8 mouse cellular contexts compared by ENCODE assay signal in the genomic region with DNA sequence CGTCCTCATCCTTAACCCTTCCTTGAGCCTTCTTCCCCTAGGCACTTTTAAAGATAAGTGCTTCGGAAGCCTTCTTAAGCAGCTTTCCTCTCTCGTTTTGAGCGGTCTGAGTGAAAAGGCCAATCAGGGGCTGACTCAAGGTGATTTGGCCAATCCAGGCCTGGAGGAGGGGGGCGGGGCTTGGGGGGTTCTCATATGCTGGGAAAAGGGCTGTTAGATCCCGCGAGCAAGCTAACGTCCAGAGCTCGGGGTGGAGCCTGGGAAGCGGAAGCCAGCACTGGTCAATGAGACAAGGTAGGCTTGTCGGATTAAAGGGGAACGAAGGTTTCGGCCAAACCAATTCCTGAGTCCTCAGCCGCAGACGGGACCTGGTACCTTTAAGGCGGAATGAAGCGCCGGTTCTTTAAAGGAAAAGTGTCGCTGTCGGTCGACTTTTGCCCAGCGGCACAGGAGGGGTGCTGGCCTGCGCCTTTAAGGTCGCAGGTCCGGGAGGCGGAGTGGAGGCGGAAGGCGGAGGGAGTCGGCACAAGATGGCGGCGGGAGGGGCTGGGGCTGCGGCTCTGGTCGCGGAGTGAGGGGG. TPM values are rescaled to one million over a fixed set of nuclear protein-coding genes. Genes with fewer than 3 reads are reported as not detected.
DNase-seq lines count a peak whose midpoint lies in the region; ATAC-seq and TF ChIP-seq lines count a peak whose summit lies in the region.

Tapbp (plus strand) TSS at position 229 of the 580 bp plus-strand sequence.
Zbtb22 (plus strand) TSS at position 234 of the 580 bp plus-strand sequence.

- peak within 1 kb of the TSS; percentile 82 for H3K4me3 ChIP-seq in gastrocnemius, adult 2 months
- peak within 1 kb of the TSS; percentile 58 for H3K4me3 ChIP-seq in hindbrain, postnatal 0 days (ENCODE audit: low read length)
- peak within 1 kb of the TSS; percentile 56 for H3K4me3 ChIP-seq in left cerebral cortex, adult 2 months

- DNase-seq in ZHBTc4 (ENCODE audit: low read depth, low spot score) = peak; percentile 100
- DNase-seq in gastrocnemius, adult 2 months = peak; percentile 96
- peak; percentile 98 for DNase-seq in hindbrain, postnatal 0 days (ENCODE audit: low spot score)
- DNase-seq in left cerebral cortex, adult 2 months (ENCODE audit: extremely low spot score in 1 of 2, low spot score in 2 of 2) = peak; percentile 96 to 97
- peak; percentile 96 to 98 for DNase-seq in right cerebral cortex, adult 2 months (ENCODE audit: low spot score in 2 of 2)
- DNase-seq in urinary bladder, postnatal 14 days (ENCODE audit: low spot score) = peak; percentile 95

- peak within 1 kb of the TSS; percentile 76 for H3K4me2 ChIP-seq in hindbrain, postnatal 0 days (ENCODE audit: low read depth, low read length)

- no peaks in the 10 kb centered on the region for H3K9me3 ChIP-seq in hindbrain, postnatal 0 days (ENCODE audit: low read length)

- peak; percentile 70 for ATAC-seq in common myeloid progenitor, adult 5-6 weeks (replicated peaks; ENCODE audit: low read depth, poor library complexity, severe bottlenecking)
- peak; percentile 94 for ATAC-seq in hindbrain, postnatal 0 days
- peak; percentile 71 for ATAC-seq in megakaryocyte, adult 5-6 weeks (ENCODE audit: poor library complexity, severe bottlenecking)

- no peak for TF ChIP-seq CTCF in gastrocnemius, adult 2 months (IDR thresholded peaks at IDR 0.05)
- no peak for TF ChIP-seq CTCF in hindbrain, postnatal 0 days (IDR thresholded peaks at IDR 0.05; ENCODE audit: low read depth)
- no peak for TF ChIP-seq CTCF in left cerebral cortex, adult 2 months (IDR thresholded peaks at IDR 0.05)

- no peaks in the 10 kb centered on the region for H3K27me3 ChIP-seq in hindbrain, postnatal 0 days (ENCODE audit: insufficient read depth, low read length)

- under 1% methylated on average over 31 of the region's 34 CpGs for WGBS in hindbrain, postnatal 0 days

- H3K27ac ChIP-seq in gastrocnemius, adult 2 months = peak within 1 kb of the TSS; percentile 87
- H3K27ac ChIP-seq in hindbrain, postnatal 0 days = peak within 1 kb of the TSS; percentile 69
- peak within 1 kb of the TSS; percentile 53; the same call in 1 of the 2 replicates for H3K27ac ChIP-seq in left cerebral cortex, adult 2 months

- 0 out of 2 replicates have a peak, but pooled peaks cover 5% of the 10 kb centered on the region for H3K4me1 ChIP-seq in hindbrain, postnatal 0 days (ENCODE audit: insufficient read depth, low read length)

- intact Hi-C loops in gastrocnemius, adult 2 months (cut with DNase I) = no loop called here
- intact Hi-C loops in left cerebral cortex, adult 2 months (cut with DNase I) = no loop called here

- peak within 1 kb of the TSS; percentile 58 for H3K9ac ChIP-seq in hindbrain, postnatal 0 days (replicated peaks; ENCODE audit: low read length)

- peaks cover 30% of the 10 kb centered on the region for H3K36me3 ChIP-seq in hindbrain, postnatal 0 days (ENCODE audit: insufficient read depth, low read length)

RNA-seq across cellular contexts. Expression of gene Tapbp, which starts in this region (rescaled TPM):
- 42.2 and 56.4 TPM in 2 replicates for total RNA-seq in common myeloid progenitor, adult 5-6 weeks (2017)
- total RNA-seq in gastrocnemius, adult 2 months (2021) = 10 to 100 TPM; 34.0 to 44.4 TPM
- 41.5 and 61.8 TPM in 2 replicates for total RNA-seq in hindbrain, postnatal 0 days (2014; rRNA removed)
- 39.1 and 40.2 TPM in 2 replicates for polyA plus RNA-seq in hindbrain, postnatal 0 days (2015; fragmentation: Nextera tagmentation; extraction: Ambion mirVana)
- total RNA-seq in left cerebral cortex, adult 2 months (2021) = 10 to 100 TPM; 41.3 to 44.2 TPM
- total RNA-seq in megakaryocyte, adult 5-6 weeks (2015) = 99.7 and 105 TPM in 2 replicates
- 88.9 and 93.3 TPM in 2 replicates for total RNA-seq in megakaryocyte, adult 5-6 weeks (2017)

RNA-seq across cellular contexts. Expression of gene Zbtb22, which starts in this region (rescaled TPM):
- total RNA-seq in common myeloid progenitor, adult 5-6 weeks (2017) = 16.6 and 24.1 TPM in 2 replicates
- total RNA-seq in gastrocnemius, adult 2 months (2021) = 10 to 100 TPM; 14.5 to 14.8 TPM
- 58.5 TPM in 2 replicates for total RNA-seq in hindbrain, postnatal 0 days (2014; rRNA removed)
- 20.8 and 23.0 TPM in 2 replicates for polyA plus RNA-seq in hindbrain, postnatal 0 days (2015; fragmentation: Nextera tagmentation; extraction: Ambion mirVana)
- 10 to 100 TPM; 35.8 to 36.0 TPM for total RNA-seq in left cerebral cortex, adult 2 months (2021)
- 13.7 and 14.0 TPM in 2 replicates for total RNA-seq in megakaryocyte, adult 5-6 weeks (2015)
- total RNA-seq in megakaryocyte, adult 5-6 weeks (2017) = 22.0 and 25.8 TPM in 2 replicates

Comparison
In these comparisons a context has a peak if more than half of its experiments do, and no peak if none do; other contexts are left out.
1. Peak in every context shown above with its lines: DNase-seq, ATAC-seq, H3K4me3 ChIP-seq and H3K27ac ChIP-seq.